Comparison of ENCODE assay signal across 24 mouse cellular contexts in genomic region chr8:92901107-92901506, GRCm38 (mm10). TPM values are rescaled to one million over a fixed set of nuclear protein-coding genes. Genes with fewer than 3 reads are reported as not detected.
DNase-seq lines count a peak whose midpoint lies in the region; ATAC-seq lines count a peak whose summit lies in the region.
"Had no signal": no experiment of that assay in that cellular context is flagged by ENCODE, and none has a peak within 500 bp of the region (broad histone marks: within the 10 kb centered on the region; RNA-seq: fewer than 3 reads in every experiment).

Gene Capns2 (plus strand): TSS chr8:92901407.

- H3K4me2 ChIP-seq in embryonic facial prominence, embryonic 15.5 days (replicated peaks): 0 out of 2 replicates have a peak within 1 kb of the TSS, but pooled peaks have one; percentile 15
- H3K4me2 ChIP-seq in limb, embryonic 15.5 days: no peak within 1 kb of the TSS
- H3K4me2 ChIP-seq in stomach, embryonic 16.5 days (ENCODE audit: low read depth, low read length): peak within 1 kb of the TSS; percentile 9; the same call in 1 of the 2 replicates
- H3K4me2 ChIP-seq: embryonic facial prominence, embryonic 13.5 days; forebrain, embryonic 12.5 days had no signal

- H3K4me1 ChIP-seq in embryonic facial prominence, embryonic 15.5 days: peaks cover 27% of the 10 kb centered on the region
- H3K4me1 ChIP-seq in limb, embryonic 15.5 days: no peaks in the 10 kb centered on the region; the same call in 1 of the 2 replicates
- no peaks in the 10 kb centered on the region for H3K4me1 ChIP-seq in stomach, embryonic 16.5 days (ENCODE audit: control insufficient read depth, insufficient read depth, low read length)
- no peaks in the 10 kb centered on the region for H3K4me1 ChIP-seq in midbrain, embryonic 10.5 days
- H3K4me1 ChIP-seq: forebrain, embryonic 10.5 days; forebrain, embryonic 12.5 days had no signal

- peak; percentile 64 for DNase-seq in heart, adult 11 months
- DNase-seq in heart, postnatal 14 days: no peak
- DNase-seq in adipocyte (ENCODE audit: low spot score): no peak
- DNase-seq in urinary bladder, postnatal 4 days (ENCODE audit: low spot score in 2 of 2): no peak
- DNase-seq in midbrain, embryonic 10.5 days (ENCODE audit: low spot score): no peak
- DNase-seq: adrenal gland, adult 8-10 months; adrenal gland, postnatal 14 days; adrenal gland, postnatal 36 days; cerebellum, adult 11-12 months; cerebellum, adult 2 months; cerebellum, adult 9-10 months; cerebellum, postnatal 10 days; cerebellum, postnatal 25 days had no signal

- intact Hi-C loops in heart, postnatal 14 days (cut with DNase I): no loop called here

- no peak within 1 kb of the TSS for H3K9ac ChIP-seq in embryonic facial prominence, embryonic 15.5 days
- no peak within 1 kb of the TSS for H3K9ac ChIP-seq in limb, embryonic 15.5 days
- no peak within 1 kb of the TSS for H3K9ac ChIP-seq in stomach, embryonic 16.5 days (ENCODE audit: low read length)
- H3K9ac ChIP-seq: embryonic facial prominence, embryonic 13.5 days; forebrain, embryonic 12.5 days had no signal

- WGBS in embryonic facial prominence, embryonic 15.5 days: 69% methylated on average over 5 of the region's 5 CpGs
- WGBS in limb, embryonic 15.5 days: 85% methylated on average over 5 of the region's 5 CpGs
- 86% methylated on average over 5 of the region's 5 CpGs for WGBS in stomach, embryonic 16.5 days
- 94% methylated on average over 5 of the region's 5 CpGs for WGBS in midbrain, embryonic 10.5 days

- peak within 1 kb of the TSS; percentile 44; the same call in 1 of the 2 replicates for H3K27ac ChIP-seq in embryonic facial prominence, embryonic 15.5 days (replicated peaks)
- H3K27ac ChIP-seq in limb, embryonic 15.5 days: no peak within 1 kb of the TSS
- peak within 1 kb of the TSS; percentile 62 for H3K27ac ChIP-seq in stomach, embryonic 16.5 days (ENCODE audit: low read length)
- no peak within 1 kb of the TSS for H3K27ac ChIP-seq in midbrain, embryonic 10.5 days (replicated peaks)
- H3K27ac ChIP-seq: embryonic facial prominence, embryonic 13.5 days; forebrain, embryonic 10.5 days; forebrain, embryonic 12.5 days had no signal

- H3K9me3 ChIP-seq in embryonic facial prominence, embryonic 15.5 days (replicated peaks): no peaks in the 10 kb centered on the region
- no peaks in the 10 kb centered on the region for H3K9me3 ChIP-seq in limb, embryonic 15.5 days
- H3K9me3 ChIP-seq in stomach, embryonic 16.5 days (replicated peaks; ENCODE audit: control insufficient read depth, low read length): no peaks in the 10 kb centered on the region
- no peaks in the 10 kb centered on the region for H3K9me3 ChIP-seq in midbrain, embryonic 10.5 days (replicated peaks)
- H3K9me3 ChIP-seq: embryonic facial prominence, embryonic 13.5 days; forebrain, embryonic 10.5 days; forebrain, embryonic 12.5 days had no signal

- H3K36me3 ChIP-seq in embryonic facial prominence, embryonic 15.5 days: no peaks in the 10 kb centered on the region
- no peaks in the 10 kb centered on the region for H3K36me3 ChIP-seq in limb, embryonic 15.5 days
- H3K36me3 ChIP-seq in stomach, embryonic 16.5 days (ENCODE audit: control insufficient read depth, insufficient read depth, low read length): no peaks in the 10 kb centered on the region
- no peaks in the 10 kb centered on the region for H3K36me3 ChIP-seq in midbrain, embryonic 10.5 days
- H3K36me3 ChIP-seq: embryonic facial prominence, embryonic 13.5 days; forebrain, embryonic 10.5 days; forebrain, embryonic 12.5 days had no signal

- no peaks in the 10 kb centered on the region for H3K27me3 ChIP-seq in embryonic facial prominence, embryonic 15.5 days
- H3K27me3 ChIP-seq in limb, embryonic 15.5 days: no peaks in the 10 kb centered on the region
- no peaks in the 10 kb centered on the region for H3K27me3 ChIP-seq in stomach, embryonic 16.5 days (ENCODE audit: control insufficient read depth, insufficient read depth, low read length)
- no peaks in the 10 kb centered on the region for H3K27me3 ChIP-seq in midbrain, embryonic 10.5 days (ENCODE audit: low read depth, poor library complexity, severe bottlenecking)
- H3K27me3 ChIP-seq: embryonic facial prominence, embryonic 13.5 days; forebrain, embryonic 12.5 days had no signal

- ATAC-seq in embryonic facial prominence, embryonic 15.5 days (ENCODE audit: insufficient number of reproducible peaks, low FRiP score, low TSS enrichment, low read depth): no peak
- no peak for ATAC-seq in limb, embryonic 15.5 days (ENCODE audit: insufficient number of reproducible peaks, low FRiP score, low TSS enrichment, low read depth)
- no peak for ATAC-seq in stomach, embryonic 16.5 days (ENCODE audit: insufficient read depth, low FRiP score)
- ATAC-seq: forebrain, embryonic 14.5 days; forebrain, embryonic 16.5 days had no signal

- H3K4me3 ChIP-seq in embryonic facial prominence, embryonic 15.5 days (replicated peaks): peak within 1 kb of the TSS; percentile 13
- peak within 1 kb of the TSS; percentile 20 for H3K4me3 ChIP-seq in limb, embryonic 15.5 days
- peak within 1 kb of the TSS; percentile 15; the same call in 1 of the 2 replicates for H3K4me3 ChIP-seq in stomach, embryonic 16.5 days (replicated peaks; ENCODE audit: low read length)
- H3K4me3 ChIP-seq in midbrain, embryonic 10.5 days: no peak within 1 kb of the TSS
- H3K4me3 ChIP-seq: embryonic facial prominence, embryonic 13.5 days; erythroblast, embryonic 14.5 days; forebrain, embryonic 10.5 days; forebrain, embryonic 12.5 days had no signal

RNA-seq across cellular contexts. Expression of gene Capns2, which starts in this region (rescaled TPM):
- total RNA-seq in heart, postnatal 14 days (2021): under 1 TPM; 0.22 to 0.29 TPM
- polyA plus RNA-seq in embryonic facial prominence, embryonic 15.5 days (2015; fragmentation: Nextera tagmentation; extraction: Ambion mirVana): 65.7 and 66.2 TPM in 2 replicates
- polyA plus RNA-seq in limb, embryonic 15.5 days (2015; fragmentation: Nextera tagmentation; extraction: Ambion mirVana): 107 and 113 TPM in 2 replicates
- polyA plus RNA-seq in stomach, embryonic 16.5 days (2015; fragmentation: Nextera tagmentation; extraction: Ambion mirVana): 19.5 and 32.7 TPM in 2 replicates
- polyA plus RNA-seq in midbrain, embryonic 10.5 days (2016; fragmentation: Nextera tagmentation; extraction: Ambion mirVana): 0.23 and 0.26 TPM in 2 replicates
- total RNA-seq: adrenal gland, postnatal 14 days had no signal
- polyA plus RNA-seq: C2C12; embryonic facial prominence, embryonic 11.5 days; erythroblast, embryonic 14.5 days; forebrain, embryonic 14.5 days; forebrain, embryonic 16.5 days had no signal

Comparison
In these comparisons a context has a peak if more than half of its experiments do, and no peak if none do; other contexts are left out.
1. RNA of gene Capns2 (polyA plus RNA-seq): 107 to 113 TPM in limb, embryonic 15.5 days, 65.7 to 66.2 TPM in embryonic facial prominence, embryonic 15.5 days and 19.5 to 32.7 TPM in stomach, embryonic 16.5 days; 0.23 to 0.26 TPM in midbrain, embryonic 10.5 days; every median in the first group is over 10 times any median in the second.
2. H3K27ac ChIP-seq: peak in embryonic facial prominence, embryonic 15.5 days (single experiment) and stomach, embryonic 16.5 days (single experiment); none in limb, embryonic 15.5 days (single experiment) and midbrain, embryonic 10.5 days (single experiment).